Mouse (Mus musculus): ENCODE data around the gene Sphk2. TPM values are rescaled to one million over a fixed set of nuclear protein-coding genes. Genes with fewer than 3 reads are reported as not detected.
A peak's percentile ranks its signal among the peaks of the same experiment; 100 is the strongest.

Gene Sphk2
- polyA plus RNA-seq, 1 experiment, result 33.0 TPM

GRCm38 (mm10) chr7:45702809-45703520 lies 14.8 kb downstream of the Sphk2 start:
- no peak for TF ChIP-seq POLR2A (IDR thresholded peaks at IDR 0.05; ENCODE audit: borderline replicate concordance, extremely low read depth, insufficient read depth, insufficient read length, poor library complexity, severe bottlenecking)
- TF ChIP-seq CTCF (IDR thresholded peaks at IDR 0.05; ENCODE audit: borderline replicate concordance, extremely low read depth, insufficient read depth, insufficient read length), result no peak
- no peak for DNase-seq (ENCODE audit: low read depth)

GRCm38 (mm10) chr7:45702316-45702715 lies 15.5 kb downstream of the Sphk2 start:
- no peak for TF ChIP-seq POLR2A (IDR thresholded peaks at IDR 0.05; ENCODE audit: borderline replicate concordance, extremely low read depth, insufficient read depth, insufficient read length, poor library complexity, severe bottlenecking)
- no peak for DNase-seq (ENCODE audit: low read depth)

- TF ChIP-seq POLR2A (IDR thresholded peaks at IDR 0.05; ENCODE audit: borderline replicate concordance, extremely low read depth, insufficient read depth, insufficient read length, poor library complexity, severe bottlenecking), result no peak
- no peak for DNase-seq (ENCODE audit: low read depth)
Observed at GRCm38 (mm10) chr7:45701607-45702006, 16.2 kb downstream of the Sphk2 start.

- DNase-seq (ENCODE audit: low read depth), result no peak
- TF ChIP-seq CTCF (IDR thresholded peaks at IDR 0.05; ENCODE audit: borderline replicate concordance, extremely low read depth, insufficient read depth, insufficient read length) (no peak), POLR2A (IDR thresholded peaks at IDR 0.05; ENCODE audit: borderline replicate concordance, extremely low read depth, insufficient read depth, insufficient read length, poor library complexity, severe bottlenecking) (no peak)
Observed at GRCm38 (mm10) chr7:45701072-45701471, 16.7 kb downstream of the Sphk2 start.

GRCm38 (mm10) chr7:45700301-45701015 lies 17.3 kb downstream of the Sphk2 start:
- DNase-seq (ENCODE audit: low read depth), result peak; percentile 92
- no peak for TF ChIP-seq POLR2A (IDR thresholded peaks at IDR 0.05; ENCODE audit: borderline replicate concordance, extremely low read depth, insufficient read depth, insufficient read length, poor library complexity, severe bottlenecking)
- TF ChIP-seq CTCF (IDR thresholded peaks at IDR 0.05; ENCODE audit: borderline replicate concordance, extremely low read depth, insufficient read depth, insufficient read length), result no peak

- peak; percentile 41 for DNase-seq (ENCODE audit: low read depth)
- no peak for TF ChIP-seq CTCF (IDR thresholded peaks at IDR 0.05; ENCODE audit: borderline replicate concordance, extremely low read depth, insufficient read depth, insufficient read length)
- no peak for TF ChIP-seq POLR2A (IDR thresholded peaks at IDR 0.05; ENCODE audit: borderline replicate concordance, extremely low read depth, insufficient read depth, insufficient read length, poor library complexity, severe bottlenecking)
Observed at GRCm38 (mm10) chr7:45699523-45700141, 18.2 kb downstream of the Sphk2 start, which contains the start of gene Car11. Gene Car11, plus strand, starts transcription at chr7:45699843.

GRCm38 (mm10) chr7:45697894-45698293 lies 19.9 kb downstream of the Sphk2 start:
- DNase-seq (ENCODE audit: low read depth), result no peak
- TF ChIP-seq POLR2A (IDR thresholded peaks at IDR 0.05; ENCODE audit: borderline replicate concordance, extremely low read depth, insufficient read depth, insufficient read length, poor library complexity, severe bottlenecking) (no peak), CTCF (IDR thresholded peaks at IDR 0.05; ENCODE audit: borderline replicate concordance, extremely low read depth, insufficient read depth, insufficient read length) (no peak)

- TF ChIP-seq POLR2A (IDR thresholded peaks at IDR 0.05; ENCODE audit: borderline replicate concordance, extremely low read depth, insufficient read depth, insufficient read length, poor library complexity, severe bottlenecking) (no peak), CTCF (IDR thresholded peaks at IDR 0.05; ENCODE audit: borderline replicate concordance, extremely low read depth, insufficient read depth, insufficient read length) (no peak)
- DNase-seq (ENCODE audit: low read depth), result peak; percentile 13
Observed at GRCm38 (mm10) chr7:45695098-45695497, 22.7 kb downstream of the Sphk2 start.

GRCm38 (mm10) chr7:45693921-45694591 lies 23.7 kb downstream of the Sphk2 start, which contains the start of gene Sec1:
Gene Sec1, minus strand, starts transcription at chr7:45694402.
- TF ChIP-seq POLR2A (IDR thresholded peaks at IDR 0.05; ENCODE audit: borderline replicate concordance, extremely low read depth, insufficient read depth, insufficient read length, poor library complexity, severe bottlenecking), result no peak
- no peak for TF ChIP-seq CTCF (IDR thresholded peaks at IDR 0.05; ENCODE audit: borderline replicate concordance, extremely low read depth, insufficient read depth, insufficient read length)
- DNase-seq (ENCODE audit: low read depth), result no peak

GRCm38 (mm10) chr7:45692364-45692763 lies 25.4 kb downstream of the Sphk2 start:
- TF ChIP-seq CTCF (IDR thresholded peaks at IDR 0.05; ENCODE audit: borderline replicate concordance, extremely low read depth, insufficient read depth, insufficient read length), result no peak
- no peak for TF ChIP-seq POLR2A (IDR thresholded peaks at IDR 0.05; ENCODE audit: borderline replicate concordance, extremely low read depth, insufficient read depth, insufficient read length, poor library complexity, severe bottlenecking)
- no peak for DNase-seq (ENCODE audit: low read depth)

GRCm38 (mm10) chr7:45689800-45690199 lies 28.0 kb downstream of the Sphk2 start:
- no peak for TF ChIP-seq POLR2A (IDR thresholded peaks at IDR 0.05; ENCODE audit: borderline replicate concordance, extremely low read depth, insufficient read depth, insufficient read length, poor library complexity, severe bottlenecking)
- TF ChIP-seq CTCF (IDR thresholded peaks at IDR 0.05; ENCODE audit: borderline replicate concordance, extremely low read depth, insufficient read depth, insufficient read length), result no peak

More at GRCm38 (mm10) chr7:45689800-45690199, 28.0 kb downstream of the Sphk2 start:
- DNase-seq (ENCODE audit: low read depth), result no peak
